Mouse (Mus musculus) ovary, postnatal 36 days (tissue): ENCODE data around the gene Fasl.
A peak's percentile ranks its signal among the peaks of the same experiment; 100 is the strongest.

Experiments
- DNase-seq: peaks from one replicate; pipeline ENCODE4 v3.0.0; 2022; ENCODE audit warnings: low spot score, mixed read lengths

Gene Fasl

DNA sequence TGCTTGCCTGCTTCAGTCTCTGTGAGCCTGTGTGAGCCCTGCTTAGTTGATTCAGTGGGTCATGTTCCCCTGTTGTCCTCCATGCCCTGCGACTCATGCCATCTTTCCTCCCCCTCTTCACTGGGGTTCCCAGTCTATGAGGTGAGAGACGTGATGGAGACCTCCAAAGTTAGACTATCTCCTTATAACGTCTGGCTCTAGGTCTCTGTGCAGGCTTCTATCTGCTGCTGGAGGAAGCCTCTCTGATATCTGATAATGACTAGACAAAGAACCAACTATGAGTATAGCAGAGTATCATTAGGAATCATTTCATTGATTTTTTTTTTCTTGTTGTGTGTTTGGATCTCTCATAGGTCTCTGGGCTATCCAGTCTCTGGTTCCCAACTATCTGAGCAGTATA, 31.7 kb downstream of the Fasl start:
- DNase-seq = no peak

DNA sequence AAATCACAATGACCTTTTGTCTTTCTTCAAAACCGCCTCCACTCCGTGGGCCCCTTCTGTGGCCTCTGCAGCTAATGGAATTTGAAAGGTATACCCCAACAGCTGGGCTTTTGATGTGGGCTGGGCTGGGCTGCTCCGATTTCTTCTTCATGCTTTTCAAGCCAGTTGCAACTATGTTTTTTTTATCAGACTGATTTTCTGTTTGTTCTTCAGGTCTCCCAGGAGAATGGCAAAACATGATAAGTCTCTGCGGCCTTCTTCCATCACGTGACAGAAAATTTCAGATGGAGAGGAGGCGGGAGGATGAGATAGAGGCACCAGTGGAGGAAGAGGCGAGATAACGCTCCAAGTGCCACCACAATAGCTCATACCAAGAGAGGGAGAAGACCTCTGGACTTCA, 37.0 kb downstream of the Fasl start:
- DNase-seq = no peak

DNA sequence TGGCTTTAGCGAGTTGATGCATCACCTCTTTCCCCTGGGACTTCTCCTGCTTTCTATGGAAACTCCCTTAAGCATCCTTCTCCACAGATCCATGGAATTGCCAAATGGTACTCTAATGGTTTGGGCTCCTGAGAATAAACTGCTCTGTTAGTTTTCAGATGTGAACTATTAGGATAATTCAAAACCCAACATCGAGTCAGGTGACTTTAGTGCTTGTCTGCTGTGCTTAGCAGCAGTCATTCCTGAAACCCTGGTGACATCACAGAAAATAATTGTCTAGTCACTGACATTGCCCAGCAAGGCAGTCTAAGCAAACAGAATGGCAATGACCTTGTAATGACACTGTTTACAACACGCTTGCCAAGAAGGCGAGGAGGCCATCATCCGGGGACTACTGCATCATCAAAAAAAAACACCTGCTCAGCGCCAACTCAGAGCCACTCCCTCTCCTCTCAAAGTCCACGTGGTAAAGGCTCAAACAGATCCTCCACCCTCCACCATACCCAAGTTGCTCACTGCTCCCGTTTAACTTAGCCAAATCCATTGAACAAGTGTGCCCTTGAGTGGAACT, 37.7 kb downstream of the Fasl start:
- no peak for DNase-seq

DNA sequence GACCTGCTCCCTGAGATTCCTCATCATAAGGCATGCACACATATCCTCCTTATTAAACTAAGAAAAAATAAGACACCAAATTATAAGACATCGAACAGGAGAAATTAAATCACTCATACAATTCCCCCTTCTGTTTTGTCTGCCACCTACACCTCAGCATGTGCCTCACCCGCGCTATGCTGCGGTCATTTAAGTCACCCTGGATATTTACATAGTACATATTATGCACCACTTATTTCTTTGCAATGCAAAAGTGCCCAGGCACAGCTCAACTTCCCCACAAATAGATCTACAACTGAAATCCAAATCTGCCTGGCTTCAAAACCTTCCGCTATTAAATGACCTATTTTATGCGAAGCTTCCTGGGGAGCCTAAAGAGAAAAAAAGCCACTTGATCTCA, 39.6 kb downstream of the Fasl start:
- no peak for DNase-seq

- peak; percentile 40 for DNase-seq
Observed at GRCm38 (mm10) chr1:161748138-161748537, 40.2 kb downstream of the Fasl start.

DNA sequence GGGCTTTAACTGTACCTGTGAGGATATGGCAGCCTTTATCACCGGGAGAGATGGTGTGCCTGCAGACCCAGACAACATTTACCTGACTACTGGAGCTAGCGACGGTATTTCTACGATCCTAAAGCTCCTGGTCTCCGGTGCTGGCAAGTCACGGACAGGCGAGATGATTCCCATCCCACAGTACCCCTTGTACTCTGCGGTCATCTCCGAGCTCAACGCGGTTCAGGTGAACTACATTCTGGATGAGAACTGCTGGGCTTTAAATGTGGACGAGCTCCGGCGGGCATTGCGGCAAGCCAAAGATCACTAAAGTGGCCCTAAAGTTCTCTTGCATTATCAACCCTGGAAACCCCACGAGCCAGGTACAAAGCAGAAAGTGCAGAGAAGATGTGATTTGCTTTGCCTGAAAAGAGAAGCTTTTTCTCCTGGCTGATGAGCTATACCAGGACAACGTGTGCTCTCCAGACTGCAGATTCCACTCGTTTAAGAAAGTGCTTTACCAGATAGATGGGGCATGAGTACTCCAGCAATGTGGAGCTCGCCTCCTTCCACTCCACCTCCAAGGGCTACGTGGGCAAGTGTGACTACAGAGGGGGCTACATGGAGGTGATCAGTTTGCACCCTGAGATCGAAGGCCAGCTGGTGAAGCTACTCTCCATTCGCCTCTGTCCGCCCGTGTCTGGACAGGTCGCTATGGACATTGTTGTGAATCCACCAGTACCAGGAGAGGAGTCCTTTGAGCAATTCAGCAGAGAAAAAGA, 41.6 kb downstream of the Fasl start:
- DNase-seq = no peak

DNA sequence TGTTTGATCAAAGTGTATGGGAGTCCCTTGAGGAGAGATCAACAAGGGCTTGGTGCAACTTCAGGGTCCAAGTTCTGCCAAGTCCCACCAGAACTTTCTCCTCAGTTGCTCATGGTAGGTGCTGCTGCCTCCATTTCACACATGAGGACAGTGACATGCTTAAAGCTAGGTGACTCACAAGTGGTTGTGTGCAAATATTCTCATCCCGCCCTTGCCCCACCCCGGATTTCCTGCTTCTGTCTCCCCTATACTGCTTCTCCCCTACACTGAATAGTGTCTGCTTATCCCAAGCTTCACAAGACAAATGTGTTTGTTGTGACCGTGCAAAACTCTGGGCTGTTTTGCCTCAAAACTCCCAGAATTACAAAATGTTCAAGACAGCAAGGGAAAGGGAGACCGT, 43.4 kb downstream of the Fasl start:
- DNase-seq = no peak

DNA sequence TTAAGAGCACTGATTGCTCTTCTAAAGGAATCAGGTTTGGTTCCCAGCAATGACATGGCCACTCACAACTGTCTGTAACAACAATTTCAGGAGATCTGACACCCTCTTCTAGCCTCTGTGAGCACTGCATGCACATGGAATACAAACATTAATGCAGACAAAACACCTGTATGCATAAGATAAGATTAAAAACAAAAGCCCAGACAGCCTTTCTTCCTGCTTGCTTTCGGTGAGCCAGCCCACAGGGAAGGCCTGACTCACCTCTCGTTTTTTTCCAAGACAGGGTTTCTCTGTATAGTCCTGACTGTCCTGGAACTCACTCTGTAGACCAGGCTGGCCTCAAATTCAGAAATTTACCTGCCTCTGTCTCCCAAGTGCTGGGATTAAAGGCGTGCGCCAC, 44.1 kb downstream of the Fasl start:
- DNase-seq = no peak

DNA sequence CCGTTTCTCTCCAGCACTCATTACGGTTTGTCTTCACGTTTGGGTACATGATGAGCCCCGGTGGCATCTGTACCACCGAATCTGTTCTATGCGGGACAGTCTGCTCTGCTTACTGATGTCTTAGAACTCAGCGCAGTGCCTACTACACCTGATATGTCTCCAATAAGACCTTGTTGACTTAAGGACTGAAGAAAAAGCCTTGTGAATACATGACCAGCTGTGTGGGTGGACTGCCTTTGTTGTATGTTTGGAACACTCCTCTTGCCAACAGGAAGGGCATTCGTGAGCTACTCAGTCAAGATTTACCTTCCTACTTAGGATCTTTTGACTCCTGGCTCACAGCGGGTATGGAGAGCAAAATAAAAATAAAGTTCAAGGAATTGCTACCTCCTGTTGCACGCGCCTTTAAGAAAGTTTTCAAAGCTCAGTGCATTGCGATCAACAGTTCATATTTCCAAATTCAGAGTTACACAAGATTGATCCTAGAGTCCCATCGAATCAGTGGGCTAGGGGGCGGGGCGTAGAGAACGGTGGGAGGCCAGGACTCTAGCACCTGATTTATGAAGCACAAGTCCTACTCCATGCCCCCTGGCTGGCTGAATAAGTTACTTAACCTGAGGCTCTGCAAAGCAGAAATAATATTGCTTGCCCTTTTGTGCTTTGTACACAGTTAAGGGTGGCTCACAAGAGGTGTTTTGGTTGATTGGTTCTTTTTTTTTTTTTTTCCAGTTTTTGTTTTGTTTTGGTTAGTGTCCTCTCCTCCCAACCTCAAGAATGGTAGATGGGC, 45.6 kb downstream of the Fasl start:
- no peak for DNase-seq

GRCm38 (mm10) chr1:161736848-161737247, 51.4 kb downstream of the Fasl start:
- DNase-seq = no peak

- DNase-seq = no peak
Observed at GRCm38 (mm10) chr1:161736255-161736654, 52.0 kb downstream of the Fasl start.

- no peak for DNase-seq
Observed at GRCm38 (mm10) chr1:161735465-161736046, 52.7 kb downstream of the Fasl start.

DNA sequence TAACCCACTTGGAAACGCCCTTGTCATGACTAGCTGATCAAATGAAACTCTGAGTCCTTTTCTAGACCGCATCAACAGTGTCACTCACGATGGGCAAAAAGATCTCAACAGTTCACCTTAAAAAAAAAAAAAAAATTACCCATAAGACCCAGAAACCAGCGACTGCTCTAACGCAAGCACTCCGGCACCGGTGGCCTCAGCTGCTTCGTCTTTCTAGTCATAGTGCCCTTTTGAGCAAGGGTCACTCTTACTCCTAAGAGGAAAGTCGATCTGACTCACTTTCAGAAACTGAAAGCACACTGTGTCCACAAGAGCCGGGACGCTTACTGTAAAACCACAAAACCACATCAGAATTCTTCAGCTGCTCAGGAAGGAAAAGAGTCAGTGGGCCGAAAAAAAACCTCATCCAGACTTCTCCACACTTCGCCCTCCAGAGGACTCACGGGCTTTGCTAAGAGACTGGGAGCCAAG, 53.5 kb downstream of the Fasl start:
- DNase-seq = no peak

DNA sequence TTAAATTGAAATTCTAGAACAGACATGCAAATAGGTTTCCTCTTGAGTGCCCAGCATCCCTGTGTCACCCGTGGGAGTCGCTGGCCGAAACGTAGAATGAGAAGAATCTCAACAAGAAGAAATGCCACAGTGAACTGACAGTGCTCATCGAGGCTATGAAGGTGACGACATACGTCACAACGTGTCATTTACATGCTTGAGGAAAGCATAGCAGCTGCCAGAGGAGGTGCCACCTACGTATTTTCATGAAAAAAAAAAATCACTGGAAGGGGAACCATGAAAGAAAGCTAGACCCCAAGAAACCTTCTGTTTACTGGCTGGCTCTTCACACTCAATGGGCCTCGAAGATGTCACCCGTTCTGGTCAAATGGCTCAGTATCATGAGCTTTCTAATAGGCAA, 54.0 kb downstream of the Fasl start:
- no peak for DNase-seq
